Mouse (Mus musculus) gastrocnemius, postnatal 10 days (tissue): Measurements from ENCODE around the gene Hint2. TPM values are rescaled to one million over a fixed set of nuclear protein-coding genes. Genes with fewer than 3 reads are reported as not detected.

ENCODE experiments used
- DNase-seq: peaks from one replicate; pipeline ENCODE4 v3.0.0; 2021; ENCODE audit warnings: mixed read lengths
- microRNA-seq, 2 experiments: library from miRNA; unstranded; fragments of <30 nt; microRNA quantifications; one replicate each; pipeline ENCODE4 v1.2.0; 2021
- total RNA-seq, 2 experiments: library from RNA; stranded (reverse); gene quantifications; 2 replicates each; pipeline ENCODE4 v1.2.3; 2021

Gene Hint2
- total RNA-seq, 2 experiments from 2014 or later, result 51.3 to 57.6 TPM

DNA sequence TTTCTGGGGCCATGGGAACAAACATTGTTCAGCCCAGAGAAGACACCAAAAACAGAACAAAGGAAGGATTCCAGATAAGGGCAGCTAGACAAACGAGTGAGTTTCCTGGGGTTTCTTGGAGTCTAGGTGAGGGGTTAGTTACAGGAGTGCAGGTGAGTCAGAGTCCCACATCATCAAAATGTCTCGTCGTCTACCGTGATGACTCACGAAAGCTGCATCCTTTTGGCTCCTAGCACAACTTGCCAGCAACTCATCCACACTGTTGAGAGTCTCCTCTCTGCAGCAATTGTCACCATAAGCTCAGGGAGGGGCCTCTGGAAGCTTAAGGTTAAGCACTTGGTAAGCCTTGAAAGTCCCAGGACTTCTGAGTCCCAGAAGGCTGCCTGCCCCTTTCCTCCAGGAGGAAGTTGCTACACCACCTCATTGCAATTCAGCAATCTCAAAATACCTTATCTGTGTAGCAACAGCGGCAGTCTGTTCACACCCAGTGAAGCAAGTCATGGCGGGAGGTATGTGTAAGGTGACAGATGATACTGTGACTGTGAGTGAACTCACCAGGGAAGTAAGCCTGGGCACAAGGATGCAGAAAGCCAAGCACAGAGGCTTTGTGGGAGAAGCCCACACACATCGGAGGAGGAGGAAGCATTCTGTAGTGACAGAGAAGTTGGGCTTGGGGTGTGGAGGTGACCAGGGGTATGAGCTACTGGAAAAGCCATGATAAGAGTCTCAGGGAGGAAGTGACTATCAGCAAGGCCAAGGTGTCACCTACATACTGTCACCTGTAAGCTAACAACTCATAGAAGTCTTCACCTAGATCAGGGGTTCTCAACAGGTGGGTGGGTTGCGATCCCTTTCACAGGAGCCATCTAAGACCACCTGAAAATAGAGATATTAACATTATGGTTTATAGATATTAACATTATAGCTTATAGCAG is 51.2 kb downstream of the Hint2 start:
- DNase-seq, result no peak

Small RNA genes within 50 kb of the gene (microRNA-seq; reads per million reads assigned to microRNA genes)
- 0 to 0.64 reads per million in 2 experiments for gene Gm25262

Other genes starting within 250 kb of the Hint2 start
- not detected for gene Fam166b, start 227.3 kb downstream of the Hint2 start, total RNA-seq
- 10 to 100 TPM; 28.0 to 34.7 TPM for gene Tesk1, start 214.5 kb downstream of the Hint2 start, total RNA-seq
- under 1 TPM in 1 of 2 experiments, not detected in 1; 0.61 TPM for gene Cd72, start 201.8 kb downstream of the Hint2 start, total RNA-seq
- gene Sit1, start 172.7 kb downstream of the Hint2 start, total RNA-seq, result not detected
- gene Ccdc107, start 163.6 kb downstream of the Hint2 start, total RNA-seq, result 10 to 100 TPM; 23.4 to 24.1 TPM
- 1 to 10 TPM; 2.8 to 3.8 TPM for gene Arhgef39, start 156.8 kb downstream of the Hint2 start, total RNA-seq
- gene Car9, start 149.5 kb downstream of the Hint2 start, total RNA-seq, result 1 to 10 TPM; 2.8 TPM
- gene Tpm2, start 132.7 kb downstream of the Hint2 start, total RNA-seq, result 1,000 to 10,000 TPM; 8,012 to 8,431 TPM
- gene Creb3, start 94.1 kb downstream of the Hint2 start, total RNA-seq, result 10 to 100 TPM; 39.6 to 45.0 TPM
- gene Tln1, start 93.8 kb downstream of the Hint2 start, total RNA-seq, result 100 to 1,000 TPM in 1 of 2 experiments, 10 to 100 TPM in 1; 84.9 to 112 TPM
- 10 to 100 TPM; 22.9 to 30.4 TPM for gene Rgp1, start 77.8 kb downstream of the Hint2 start, total RNA-seq
- 1 to 10 TPM; 6.7 to 9.1 TPM for gene Gba2, start 77.6 kb downstream of the Hint2 start, total RNA-seq
- gene Msmp, start 72.0 kb downstream of the Hint2 start, total RNA-seq, result under 1 TPM; 0.33 to 0.38 TPM
- gene Npr2, start 24.5 kb downstream of the Hint2 start, total RNA-seq, result 10 to 100 TPM; 30.7 to 39.5 TPM
- gene Spag8, start 2.9 kb downstream of the Hint2 start, total RNA-seq, result under 1 TPM in 1 of 2 experiments, not detected in 1; 0.38 TPM
- 10 to 100 TPM in 1 of 2 experiments, 1 to 10 TPM in 1; 9.1 to 10.8 TPM for gene Tmem8b, start 12.5 kb upstream of the Hint2 start, total RNA-seq
- under 1 TPM; 0.18 to 0.26 TPM for gene Fam221b, start 12.7 kb upstream of the Hint2 start, total RNA-seq
- gene Olfr70, start 44.3 kb upstream of the Hint2 start, total RNA-seq, result not detected
- gene Olfr71, start 53.8 kb upstream of the Hint2 start, total RNA-seq, result not detected
- gene Hrct1, start 70.7 kb upstream of the Hint2 start, total RNA-seq, result 1 to 10 TPM; 2.3 to 3.1 TPM
- 1 to 10 TPM; 1.1 to 1.6 TPM for gene Spaar, start 73.6 kb upstream of the Hint2 start, total RNA-seq
- gene Olfr159, start 114.5 kb upstream of the Hint2 start, total RNA-seq, result not detected
- gene Olfr156, start 167.4 kb upstream of the Hint2 start, total RNA-seq, result not detected
- not detected for gene Olfr157, start 183.7 kb upstream of the Hint2 start, total RNA-seq
- not detected for gene Olfr155, start 195.1 kb upstream of the Hint2 start, total RNA-seq
- 10 to 100 TPM; 13.6 to 15.5 TPM for gene Reck, start 219.1 kb upstream of the Hint2 start, total RNA-seq